7 mouse cellular contexts compared by ENCODE assay signal in genomic region chr10:60218033-60218590, GRCm38 (mm10). TPM values are rescaled to one million over a fixed set of nuclear protein-coding genes. Genes with fewer than 3 reads are reported as not detected.
DNase-seq lines count a peak whose midpoint lies in the region; ATAC-seq and TF ChIP-seq lines count a peak whose summit lies in the region.

No protein-coding gene starts in this region.

- no peak for TF ChIP-seq EP300 in stomach, postnatal 0 days (optimal IDR thresholded peaks at IDR 0.05)

- no peak for TF ChIP-seq POLR2A in testis, adult 2 months (IDR thresholded peaks at IDR 0.05; ENCODE audit: control insufficient read depth, low read depth, low read length)

- H3K4me1 ChIP-seq in testis, adult 2 months (ENCODE audit: control insufficient read depth, insufficient read depth, low read length) = peaks cover 7% of the 10 kb centered on the region; the same call in 1 of the 2 replicates
- peaks cover 24% of the 10 kb centered on the region; the same call in 1 of the 2 replicates for H3K4me1 ChIP-seq in forebrain, embryonic 14.5 days (ENCODE audit: control insufficient read depth, insufficient read depth, low read length)
- H3K4me1 ChIP-seq in liver, embryonic 12.5 days = no peaks in the 10 kb centered on the region
- peaks cover 12% of the 10 kb centered on the region for H3K4me1 ChIP-seq in stomach, postnatal 0 days (replicated peaks; ENCODE audit: control insufficient read depth, insufficient read depth)

- H3K9me3 ChIP-seq in forebrain, embryonic 14.5 days (replicated peaks; ENCODE audit: control insufficient read depth, low read length) = no peaks in the 10 kb centered on the region
- no peaks in the 10 kb centered on the region for H3K9me3 ChIP-seq in liver, embryonic 12.5 days (replicated peaks)
- no peaks in the 10 kb centered on the region for H3K9me3 ChIP-seq in stomach, postnatal 0 days (ENCODE audit: control insufficient read depth, low read length)

- peaks cover 4% of the 10 kb centered on the region for H3K27me3 ChIP-seq in testis, adult 2 months (ENCODE audit: control insufficient read depth, insufficient read depth, low read length)
- H3K27me3 ChIP-seq in forebrain, embryonic 14.5 days (replicated peaks; ENCODE audit: control insufficient read depth, insufficient read depth, low read length) = no peaks in the 10 kb centered on the region
- peaks cover 86% of the 10 kb centered on the region for H3K27me3 ChIP-seq in liver, embryonic 12.5 days (replicated peaks)
- no peaks in the 10 kb centered on the region for H3K27me3 ChIP-seq in stomach, postnatal 0 days (ENCODE audit: control insufficient read depth, insufficient read depth, low read length)

- no peak for TF ChIP-seq CTCF in testis, adult 2 months (IDR thresholded peaks at IDR 0.05; ENCODE audit: control insufficient read depth, insufficient read depth, insufficient replicate concordance, low read depth, low read length)
- TF ChIP-seq CTCF in stomach, postnatal 0 days (IDR thresholded peaks at IDR 0.05; ENCODE audit: low read depth) = no peak

- H3K4me3 ChIP-seq in testis, adult 2 months (ENCODE audit: control insufficient read depth, low read depth, low read length) = peak overlapping the region; percentile 76
- peak overlapping the region; percentile 65 for H3K4me3 ChIP-seq in forebrain, embryonic 14.5 days (ENCODE audit: low read depth, low read length)
- H3K4me3 ChIP-seq in liver, embryonic 12.5 days = peak overlapping the region; percentile 52
- H3K4me3 ChIP-seq in stomach, postnatal 0 days (ENCODE audit: low read depth, low read length) = peak overlapping the region; percentile 66

- peak overlapping the region; percentile 79 for H3K9ac ChIP-seq in forebrain, embryonic 14.5 days (ENCODE audit: low read length)
- H3K9ac ChIP-seq in liver, embryonic 12.5 days = no peak overlapping the region
- peak overlapping the region; percentile 77 for H3K9ac ChIP-seq in stomach, postnatal 0 days (ENCODE audit: low read length)

- no peak overlapping the region for H3K27ac ChIP-seq in testis, adult 2 months (ENCODE audit: control insufficient read depth, insufficient read depth, low read depth, low read length)
- H3K27ac ChIP-seq in forebrain, embryonic 14.5 days (ENCODE audit: low read depth, low read length) = no peak overlapping the region; the same call in 1 of the 2 replicates
- no peak overlapping the region for H3K27ac ChIP-seq in liver, embryonic 12.5 days
- H3K27ac ChIP-seq in stomach, postnatal 0 days (replicated peaks) = peak overlapping the region; percentile 82

- no peak for DNase-seq in testis, postnatal 10 days (ENCODE audit: low spot score)
- no peak for DNase-seq in forebrain, embryonic 14.5 days (ENCODE audit: low spot score)
- DNase-seq in stomach, postnatal 0 days (ENCODE audit: low spot score) = no peak
- no peak for DNase-seq in gastrocnemius, adult 18-20 months (ENCODE audit: low spot score)
- DNase-seq in spleen, postnatal 4 days (ENCODE audit: low spot score in 2 of 2) = no peak

- 2% methylated on average over 18 of the region's 18 CpGs for WGBS in forebrain, embryonic 14.5 days
- 8% methylated on average over 18 of the region's 18 CpGs for WGBS in liver, embryonic 12.5 days (ENCODE audit: insufficient replicate concordance)
- 13% methylated on average over 18 of the region's 18 CpGs for WGBS in stomach, postnatal 0 days

- no peaks in the 10 kb centered on the region for H3K36me3 ChIP-seq in testis, adult 2 months (ENCODE audit: control insufficient read depth, insufficient read depth, low read length)
- H3K36me3 ChIP-seq in forebrain, embryonic 14.5 days (ENCODE audit: control insufficient read depth, insufficient read depth, low read length) = no peaks in the 10 kb centered on the region
- no peaks in the 10 kb centered on the region for H3K36me3 ChIP-seq in liver, embryonic 12.5 days
- H3K36me3 ChIP-seq in stomach, postnatal 0 days (ENCODE audit: control insufficient read depth, insufficient read depth, low read length) = no peaks in the 10 kb centered on the region

- no peak for ATAC-seq in forebrain, embryonic 14.5 days
- no peak for ATAC-seq in liver, embryonic 12.5 days
- ATAC-seq in stomach, postnatal 0 days (ENCODE audit: low FRiP score, low TSS enrichment) = no peak

- peak overlapping the region; percentile 94 for H3K4me2 ChIP-seq in forebrain, embryonic 14.5 days (ENCODE audit: low read length)
- H3K4me2 ChIP-seq in liver, embryonic 12.5 days = peak overlapping the region; percentile 65
- H3K4me2 ChIP-seq in stomach, postnatal 0 days (replicated peaks; ENCODE audit: low read depth) = peak overlapping the region; percentile 75

RNA-seq across cellular contexts. Expression of gene Chst3, which starts 0.9 kb away (rescaled TPM):
- 0.34 and 0.52 TPM in 2 replicates for polyA plus RNA-seq in testis, adult 2 months (2012; rRNA removed)
- 0.52 and 0.70 TPM in 2 replicates for polyA plus RNA-seq in forebrain, embryonic 14.5 days (2014; fragmentation: Nextera tagmentation; extraction: Ambion mirVana)
- polyA plus RNA-seq in liver, embryonic 12.5 days (2016; fragmentation: Nextera tagmentation; extraction: Ambion mirVana) = 0.22 and 0.31 TPM in 2 replicates
- polyA plus RNA-seq in stomach, postnatal 0 days (2015; fragmentation: Nextera tagmentation; extraction: Ambion mirVana) = 1.1 and 1.4 TPM in 2 replicates
- under 1 TPM; 0.27 to 0.40 TPM for total RNA-seq in gastrocnemius, adult 18-20 months (2021)

RNA-seq across cellular contexts. Expression of gene Psap, which starts 59.3 kb away (rescaled TPM):
- polyA plus RNA-seq in testis, adult 2 months (2012; rRNA removed) = 235 and 280 TPM in 2 replicates
- 164 and 170 TPM in 2 replicates for polyA plus RNA-seq in forebrain, embryonic 14.5 days (2014; fragmentation: Nextera tagmentation; extraction: Ambion mirVana)
- polyA plus RNA-seq in liver, embryonic 12.5 days (2016; fragmentation: Nextera tagmentation; extraction: Ambion mirVana) = 42.9 and 43.3 TPM in 2 replicates
- polyA plus RNA-seq in stomach, postnatal 0 days (2015; fragmentation: Nextera tagmentation; extraction: Ambion mirVana) = 128 and 129 TPM in 2 replicates
- total RNA-seq in gastrocnemius, adult 18-20 months (2021) = 100 to 1,000 TPM; 764 to 769 TPM
